Mouse (Mus musculus): ENCODE results near the gene Sfxn1. TPM values are rescaled to one million over a fixed set of nuclear protein-coding genes. Genes with fewer than 3 reads are reported as not detected.

The Sfxn1 gene
- polyA plus RNA-seq, 1 experiment from 2014 or later = 110 TPM

Other genes with a start within 250 kb of the Sfxn1 start
- 0.05 and 0.16 TPM in 2 replicates for gene Drd1, start 16.2 kb upstream of the Sfxn1 start, polyA plus RNA-seq (2014; fragmentation: Nextera tagmentation; extraction: Ambion mirVana)
- gene Hrh2, start 120.3 kb downstream of the Sfxn1 start, polyA plus RNA-seq (2014; fragmentation: Nextera tagmentation; extraction: Ambion mirVana) = 0.11 TPM in 1 of 2 replicates, not detected in the other